Mouse (Mus musculus): Measurements from ENCODE around the gene Usp49. TPM values are rescaled to one million over a fixed set of nuclear protein-coding genes. Genes with fewer than 3 reads are reported as not detected.

Gene Usp49
- polyA plus RNA-seq, 1 experiment: 2.5 TPM

GRCm38 (mm10) chr17:47708972-47709371 lies 78.5 kb downstream of the Usp49 start:
- Histone ChIP-seq H3K27me3 (ENCODE audit: control insufficient read depth, insufficient read depth, insufficient read length) (peaks cover 33% of the 10 kb centered on the region), H3K4me3 (no peak overlapping the region), H3K4me2 (ENCODE audit: low read depth) (no peak overlapping the region), H3K79me2 (ENCODE audit: control insufficient read depth, insufficient read depth) (no peaks in the 10 kb centered on the region), H3K36me3 (ENCODE audit: control insufficient read depth, insufficient read depth) (no peaks in the 10 kb centered on the region), H3ac (ENCODE audit: control insufficient read depth, insufficient read length) (no peak overlapping the region)
- TF ChIP-seq MYOD1 (IDR thresholded peaks at IDR 0.05; ENCODE audit: control insufficient read depth in 1 of 3, insufficient read length in 2 of 3, low read depth in 2 of 3) (no peak), TCF12 (IDR thresholded peaks at IDR 0.05; ENCODE audit: insufficient read depth, poor library complexity, severe bottlenecking) (no peak), MAX (IDR thresholded peaks at IDR 0.05; ENCODE audit: low read depth) (no peak), SRF (IDR thresholded peaks at IDR 0.05; ENCODE audit: control insufficient read depth, insufficient read length, low read depth) (no peak), TCF3 (IDR thresholded peaks at IDR 0.05; ENCODE audit: insufficient read length, low read depth) (no peak), POLR2A (IDR thresholded peaks at IDR 0.05; ENCODE audit: insufficient read length, low read depth) (no peak), E2F4 (IDR thresholded peaks at IDR 0.05; ENCODE audit: insufficient read depth) (no peak), USF1 (IDR thresholded peaks at IDR 0.05; ENCODE audit: low read depth) (no peak)

- peaks cover 38% of the 10 kb centered on the region for H3K27me3 ChIP-seq (ENCODE audit: control insufficient read depth, insufficient read depth, insufficient read length)
- no peaks in the 10 kb centered on the region for H3K36me3 ChIP-seq (ENCODE audit: control insufficient read depth, insufficient read depth)
- no peak for TF ChIP-seq E2F4 (IDR thresholded peaks at IDR 0.05; ENCODE audit: insufficient read depth)
- no peak for TF ChIP-seq CEBPB (IDR thresholded peaks at IDR 0.05; ENCODE audit: insufficient read depth, poor library complexity, severe bottlenecking)
- TF ChIP-seq MYOG (IDR thresholded peaks at IDR 0.05; ENCODE audit: control insufficient read depth in 1 of 3, insufficient read depth in 1 of 3, insufficient read length in 2 of 3, low read depth in 2 of 3): no peak
- TF ChIP-seq POLR2AphosphoS2 (IDR thresholded peaks at IDR 0.05; ENCODE audit: insufficient read length, low read depth): no peak
- no peak for TF ChIP-seq REST (IDR thresholded peaks at IDR 0.05; ENCODE audit: insufficient read depth, insufficient read length)
- TF ChIP-seq MYOD1 (IDR thresholded peaks at IDR 0.05; ENCODE audit: control insufficient read depth in 1 of 3, insufficient read length in 2 of 3, low read depth in 2 of 3): no peak
- TF ChIP-seq TCF12 (IDR thresholded peaks at IDR 0.05; ENCODE audit: insufficient read depth, poor library complexity, severe bottlenecking): no peak
- no peak for TF ChIP-seq POLR2A (IDR thresholded peaks at IDR 0.05; ENCODE audit: insufficient read length, low read depth)
- no peak for TF ChIP-seq USF1 (IDR thresholded peaks at IDR 0.05; ENCODE audit: low read depth)
- no peak for TF ChIP-seq SRF (IDR thresholded peaks at IDR 0.05; ENCODE audit: control insufficient read depth, insufficient read length, low read depth)
- TF ChIP-seq MAX (IDR thresholded peaks at IDR 0.05; ENCODE audit: low read depth): no peak
- TF ChIP-seq TCF3 (IDR thresholded peaks at IDR 0.05; ENCODE audit: insufficient read length, low read depth): no peak
- no peak overlapping the region for H3ac ChIP-seq (ENCODE audit: control insufficient read depth, insufficient read length)
- no peak overlapping the region for H3K4me3 ChIP-seq
- H3K4me2 ChIP-seq (ENCODE audit: low read depth): no peak overlapping the region
- no peaks in the 10 kb centered on the region for H3K79me2 ChIP-seq (ENCODE audit: control insufficient read depth, insufficient read depth)
Measured at GRCm38 (mm10) chr17:47710036-47710435, 79.5 kb downstream of the Usp49 start.

DNA sequence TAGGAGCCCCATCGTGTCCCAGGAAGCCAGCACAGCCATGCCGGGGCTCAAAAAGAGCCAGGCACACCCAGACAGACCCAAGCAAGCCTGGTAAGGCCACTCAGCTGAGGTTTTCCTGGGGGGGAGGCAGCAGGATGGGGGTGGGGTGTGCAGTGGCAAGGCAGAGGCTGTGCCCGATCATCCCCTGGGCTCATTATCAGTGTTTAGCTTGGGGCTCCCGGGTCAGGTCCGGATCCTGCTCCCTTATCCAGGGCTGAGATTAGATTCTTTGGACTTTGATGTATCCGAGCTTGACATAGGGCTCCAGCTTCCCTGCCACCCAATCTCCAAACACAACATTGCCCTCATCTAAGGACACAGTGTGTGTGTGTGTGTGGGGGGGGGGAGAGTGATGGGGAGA lies 81.4 kb downstream of the Usp49 start:
- no peaks in the 10 kb centered on the region for H3K36me3 ChIP-seq (ENCODE audit: control insufficient read depth, insufficient read depth)
- H3K4me2 ChIP-seq (ENCODE audit: low read depth): no peak overlapping the region
- no peaks in the 10 kb centered on the region for H3K79me2 ChIP-seq (ENCODE audit: control insufficient read depth, insufficient read depth)
- H3ac ChIP-seq (ENCODE audit: control insufficient read depth, insufficient read length): no peak overlapping the region
- H3K4me3 ChIP-seq: no peak overlapping the region
- TF ChIP-seq MYOD1 (IDR thresholded peaks at IDR 0.05; ENCODE audit: control insufficient read depth in 1 of 3, insufficient read length in 2 of 3, low read depth in 2 of 3): no peak
- no peak for TF ChIP-seq TCF3 (IDR thresholded peaks at IDR 0.05; ENCODE audit: insufficient read length, low read depth)
- no peak for TF ChIP-seq SRF (IDR thresholded peaks at IDR 0.05; ENCODE audit: control insufficient read depth, insufficient read length, low read depth)
- no peak for TF ChIP-seq CEBPB (IDR thresholded peaks at IDR 0.05; ENCODE audit: insufficient read depth, poor library complexity, severe bottlenecking)
- TF ChIP-seq POLR2AphosphoS2 (IDR thresholded peaks at IDR 0.05; ENCODE audit: insufficient read length, low read depth): no peak
- no peak for TF ChIP-seq MAX (IDR thresholded peaks at IDR 0.05; ENCODE audit: low read depth)
- TF ChIP-seq REST (IDR thresholded peaks at IDR 0.05; ENCODE audit: insufficient read depth, insufficient read length): no peak
- TF ChIP-seq USF1 (IDR thresholded peaks at IDR 0.05; ENCODE audit: low read depth): no peak
- TF ChIP-seq POLR2A (IDR thresholded peaks at IDR 0.05; ENCODE audit: insufficient read length, low read depth): no peak
- TF ChIP-seq E2F4 (IDR thresholded peaks at IDR 0.05; ENCODE audit: insufficient read depth): no peak
- no peak for TF ChIP-seq MYOG (IDR thresholded peaks at IDR 0.05; ENCODE audit: control insufficient read depth in 1 of 3, insufficient read depth in 1 of 3, insufficient read length in 2 of 3, low read depth in 2 of 3)
- TF ChIP-seq TCF12 (IDR thresholded peaks at IDR 0.05; ENCODE audit: insufficient read depth, poor library complexity, severe bottlenecking): no peak
- H3K27me3 ChIP-seq (ENCODE audit: control insufficient read depth, insufficient read depth, insufficient read length): peaks cover 56% of the 10 kb centered on the region

- TF ChIP-seq SRF (IDR thresholded peaks at IDR 0.05; ENCODE audit: control insufficient read depth, insufficient read length, low read depth) (no peak), E2F4 (IDR thresholded peaks at IDR 0.05; ENCODE audit: insufficient read depth) (no peak)
Measured at GRCm38 (mm10) chr17:47712889-47713571, 82.5 kb downstream of the Usp49 start.

DNA sequence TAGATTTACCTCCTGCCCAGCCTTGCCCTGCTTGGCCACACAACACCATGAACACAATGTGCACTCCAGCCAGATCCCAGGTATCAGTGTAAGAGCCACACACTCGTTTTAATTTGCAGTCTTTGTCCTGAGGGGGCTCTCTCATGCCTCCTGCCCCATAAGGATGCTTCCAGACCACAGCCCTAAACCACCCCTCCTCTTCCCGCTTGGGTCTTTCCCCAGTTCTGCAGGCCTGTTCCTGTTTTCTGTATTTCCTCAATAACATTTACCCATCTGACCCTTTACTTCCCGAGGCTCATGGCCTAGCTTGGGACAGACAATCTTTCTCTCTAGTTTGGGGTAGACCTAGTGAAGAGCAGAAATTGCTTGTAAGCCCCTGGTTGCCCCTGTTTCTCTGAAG lies 84.5 kb downstream of the Usp49 start:
- Histone ChIP-seq H3ac (ENCODE audit: control insufficient read depth, insufficient read length) (no peak overlapping the region), H3K4me3 (no peak overlapping the region), H3K27me3 (ENCODE audit: control insufficient read depth, insufficient read depth, insufficient read length) (peaks cover 39% of the 10 kb centered on the region), H3K36me3 (ENCODE audit: control insufficient read depth, insufficient read depth) (no peaks in the 10 kb centered on the region), H3K79me2 (ENCODE audit: control insufficient read depth, insufficient read depth) (no peaks in the 10 kb centered on the region), H3K4me2 (ENCODE audit: low read depth) (no peak overlapping the region)
- TF ChIP-seq USF1 (IDR thresholded peaks at IDR 0.05; ENCODE audit: low read depth): no peak
- no peak for TF ChIP-seq MYOG (IDR thresholded peaks at IDR 0.05; ENCODE audit: control insufficient read depth in 1 of 3, insufficient read depth in 1 of 3, insufficient read length in 2 of 3, low read depth in 2 of 3)
- no peak for TF ChIP-seq E2F4 (IDR thresholded peaks at IDR 0.05; ENCODE audit: insufficient read depth)

More at GRCm38 (mm10) chr17:47712889-47713571, 82.5 kb downstream of the Usp49 start:
- no peak overlapping the region for H3K4me2 ChIP-seq (ENCODE audit: low read depth)
- no peaks in the 10 kb centered on the region for H3K36me3 ChIP-seq (ENCODE audit: control insufficient read depth, insufficient read depth)
- H3ac ChIP-seq (ENCODE audit: control insufficient read depth, insufficient read length): no peak overlapping the region
- H3K27me3 ChIP-seq (ENCODE audit: control insufficient read depth, insufficient read depth, insufficient read length): peaks cover 45% of the 10 kb centered on the region
- H3K79me2 ChIP-seq (ENCODE audit: control insufficient read depth, insufficient read depth): no peaks in the 10 kb centered on the region
- no peak overlapping the region for H3K4me3 ChIP-seq

Data from myocyte (in vitro differentiated cells).